Mouse (Mus musculus): ENCODE results near the gene Xrcc1. TPM values are rescaled to one million over a fixed set of nuclear protein-coding genes. Genes with fewer than 3 reads are reported as not detected.
"Not testable (repeated sequence)": the region's sequence is repeated elsewhere in the genome, so short reads cannot be mapped to it uniquely, and the experiment has no call there.

Gene Xrcc1
- total RNA-seq, 1 experiment from 2014 or later: 51.2 TPM

- DNase-seq: no peak
These were observed 61.9 kb downstream of the Xrcc1 start for GRCm38 (mm10) chr7:24608017-24608416.

DNA sequence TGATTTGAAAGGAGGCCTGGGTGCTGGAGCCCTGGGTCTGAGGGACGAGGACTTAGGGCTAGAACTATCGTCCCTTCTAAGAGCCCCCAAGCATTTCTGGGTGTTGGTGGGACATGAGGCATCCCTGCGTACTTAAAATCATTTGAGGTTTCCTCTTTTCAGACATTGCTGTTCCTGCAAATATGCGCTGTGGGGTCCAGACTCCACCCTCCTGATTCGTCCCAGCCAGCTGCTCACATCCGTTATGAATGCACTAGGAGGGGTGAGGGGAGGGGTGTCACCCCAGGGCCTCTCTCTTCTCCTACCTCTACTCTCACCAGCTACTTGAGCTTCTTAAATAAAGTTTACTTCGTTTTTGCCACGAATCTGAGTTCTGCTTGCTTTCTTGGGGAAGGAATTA, 62.5 kb downstream of the Xrcc1 start:
- DNase-seq: no peak

DNA sequence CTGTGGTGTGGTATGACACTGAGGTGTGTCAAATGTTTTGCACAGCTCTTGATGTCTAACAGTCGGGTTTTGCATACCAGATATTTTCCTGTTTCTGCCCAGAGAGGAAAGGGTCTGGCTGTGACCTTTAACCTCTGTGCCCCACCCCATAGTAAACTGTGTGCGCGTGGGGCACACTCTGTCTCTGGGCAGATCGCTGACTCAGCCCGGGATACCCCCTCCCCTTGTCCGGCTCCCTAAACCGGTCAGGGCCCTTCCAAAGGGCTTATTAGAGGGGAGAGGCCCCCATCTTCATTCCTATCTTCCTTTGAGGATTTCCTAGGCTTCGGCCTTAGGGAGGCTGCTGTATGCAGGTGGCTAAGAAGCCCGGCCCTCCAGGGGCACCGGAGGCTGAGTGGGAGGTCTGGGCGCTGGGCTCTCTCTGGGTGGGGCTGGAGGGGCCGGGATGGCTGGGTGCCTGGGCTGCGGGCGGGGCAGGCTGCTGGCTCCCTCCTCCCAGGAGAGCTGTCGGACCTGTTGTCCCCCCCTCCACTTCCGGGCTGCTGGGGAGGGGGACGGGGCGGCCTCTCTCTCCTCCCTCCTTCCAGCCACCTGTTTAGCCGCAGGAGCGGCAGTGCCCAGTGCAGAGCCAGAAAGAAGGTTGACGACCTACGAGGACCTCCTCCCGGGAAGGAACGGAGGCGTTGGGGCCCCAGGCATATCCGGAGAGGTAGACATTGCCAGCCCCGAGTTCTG, 64.2 kb downstream of the Xrcc1 start, which contains the start of gene Phldb3:
Gene Phldb3 (plus strand): TSS at position 620 of the 735 bp plus-strand sequence.
- DNase-seq: no peak

GRCm38 (mm10) chr7:24610879-24611494, 64.9 kb downstream of the Xrcc1 start:
- DNase-seq: peak; percentile 91

GRCm38 (mm10) chr7:24611709-24612108, 65.6 kb downstream of the Xrcc1 start:
- no peak for DNase-seq

DNA sequence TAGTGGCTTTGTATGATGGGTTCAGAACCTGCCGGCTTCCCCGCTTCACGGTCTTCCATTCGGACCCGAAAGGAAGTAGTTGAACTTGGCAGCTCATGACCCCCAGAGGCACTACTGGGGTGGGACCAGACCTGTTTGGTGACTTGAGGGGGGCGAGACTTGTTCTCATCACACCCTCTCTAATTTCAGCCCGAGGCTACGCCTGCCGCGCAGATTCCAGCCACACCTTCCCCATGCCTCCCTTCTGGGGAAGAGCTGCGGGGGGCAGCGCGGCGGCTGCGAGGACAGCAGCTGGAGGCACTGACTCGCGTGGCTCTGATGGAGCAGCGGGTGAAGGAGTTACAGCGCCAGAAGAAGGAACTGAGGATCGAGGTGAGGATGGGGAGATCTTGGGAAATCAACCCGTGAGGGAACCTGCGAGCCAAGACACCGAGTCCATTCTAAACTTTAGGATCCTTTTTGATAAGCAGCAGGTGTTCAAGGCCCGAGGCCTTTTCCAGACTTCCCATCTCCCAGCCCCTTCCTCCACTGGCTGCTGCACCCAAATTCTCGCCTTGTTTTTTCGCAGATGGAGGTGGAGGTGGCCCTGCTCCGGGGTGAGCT, 66.3 kb downstream of the Xrcc1 start:
- DNase-seq: no peak

GRCm38 (mm10) chr7:24614816-24615215, 68.7 kb downstream of the Xrcc1 start:
- no peak for DNase-seq

- no peak for DNase-seq
These were observed 71.7 kb downstream of the Xrcc1 start for GRCm38 (mm10) chr7:24617763-24618162.

GRCm38 (mm10) chr7:24618374-24618773, 72.3 kb downstream of the Xrcc1 start:
- DNase-seq: not testable (repeated sequence)

- DNase-seq: no peak
These were observed 73.7 kb downstream of the Xrcc1 start for GRCm38 (mm10) chr7:24619671-24620397.

- DNase-seq: no peak
These were observed 75.1 kb downstream of the Xrcc1 start for GRCm38 (mm10) chr7:24621193-24621592.

- no peak for DNase-seq
These were observed 76.9 kb downstream of the Xrcc1 start for GRCm38 (mm10) chr7:24622967-24623366.

Other genes starting within 250 kb of the Xrcc1 start
- 10.1 and 11.5 TPM in 2 replicates for gene Zfp61, start 245.1 kb upstream of the Xrcc1 start, total RNA-seq (2021)
- 4.1 and 6.6 TPM in 2 replicates for gene Zfp94, start 229.6 kb upstream of the Xrcc1 start, total RNA-seq (2021)
- gene Tescl, start 212.4 kb upstream of the Xrcc1 start, total RNA-seq (2021): 1.0 and 1.1 TPM in 2 replicates
- gene Lypd5, start 197.1 kb upstream of the Xrcc1 start, total RNA-seq (2021): not detected in 2 replicates
- gene Kcnn4, start 176.0 kb upstream of the Xrcc1 start, total RNA-seq (2021): 0.21 TPM in 1 of 2 replicates, not detected in the other
- 26.6 and 29.1 TPM in 2 replicates for gene Smg9, start 146.7 kb upstream of the Xrcc1 start, total RNA-seq (2021)
- not detected in 2 replicates for gene Irgc1, start 94.0 kb upstream of the Xrcc1 start, total RNA-seq (2021)
- gene Plaur, start 83.8 kb upstream of the Xrcc1 start, total RNA-seq (2021): 5.6 and 7.8 TPM in 2 replicates
- 2.4 and 3.8 TPM in 2 replicates for gene Cadm4, start 64.3 kb upstream of the Xrcc1 start, total RNA-seq (2021)
- gene Zfp428, start 39.3 kb upstream of the Xrcc1 start, total RNA-seq (2021): 6.2 and 7.0 TPM in 2 replicates
- not detected in 2 replicates for gene AC161166.1, start 33.8 kb upstream of the Xrcc1 start, total RNA-seq (2021)
- 24.5 and 29.5 TPM in 2 replicates for gene Irgq, start 15.6 kb upstream of the Xrcc1 start, total RNA-seq (2021)
- gene Pinlyp, start 171 bp upstream of the Xrcc1 start, total RNA-seq (2021): not detected in 2 replicates
- 26.0 and 38.2 TPM in 2 replicates for gene Ethe1, start 41.3 kb downstream of the Xrcc1 start, total RNA-seq (2021)
- gene Zfp575, start 41.4 kb downstream of the Xrcc1 start, total RNA-seq (2021): 0.39 TPM in 1 of 2 replicates, not detected in the other
- 7.1 and 7.4 TPM in 2 replicates for gene Phldb3, start 64.5 kb downstream of the Xrcc1 start, total RNA-seq (2021)
- 1.5 and 1.7 TPM in 2 replicates for gene Lypd3, start 90.3 kb downstream of the Xrcc1 start, total RNA-seq (2021)
- not detected in 2 replicates for gene Tex101, start 130.4 kb downstream of the Xrcc1 start, total RNA-seq (2021)
- not detected in 2 replicates for gene BC049730, start 163.0 kb downstream of the Xrcc1 start, total RNA-seq (2021)
- not detected in 2 replicates for gene Gm4763, start 180.6 kb downstream of the Xrcc1 start, total RNA-seq (2021)
- not detected in 2 replicates for gene Cd177, start 214.0 kb downstream of the Xrcc1 start, total RNA-seq (2021)
- 0.36 TPM in 1 of 2 replicates, not detected in the other for gene Ceacam10, start 230.9 kb downstream of the Xrcc1 start, total RNA-seq (2021)